Mouse (Mus musculus): ENCODE measurements around the gene Cnot1. TPM values are rescaled to one million over a fixed set of nuclear protein-coding genes. Genes with fewer than 3 reads are reported as not detected.

Gene Cnot1
- polyA plus RNA-seq, 1 experiment from 2014 or later, result 62.8 TPM

DNA sequence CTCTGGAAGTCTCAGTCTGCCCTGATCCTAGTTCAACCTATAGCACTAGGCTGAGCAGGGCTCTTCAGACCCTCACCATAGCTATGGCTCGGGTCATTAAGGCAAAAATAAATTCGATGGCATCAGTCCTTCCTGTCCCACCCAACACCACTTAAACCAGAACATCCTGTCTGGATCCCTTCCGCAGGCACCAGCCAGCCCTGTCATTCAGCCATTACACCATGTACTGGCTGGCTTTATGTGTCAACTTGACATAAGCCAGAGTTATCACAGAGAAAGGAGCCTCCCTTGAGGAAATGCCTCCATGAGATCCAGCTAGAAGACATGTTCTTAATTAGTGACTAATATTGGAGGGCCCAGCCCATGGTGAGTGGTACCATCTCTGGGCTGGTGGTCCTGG is 15.4 kb upstream of the Cnot1 start:
- Histone ChIP-seq H3K9me3 (ENCODE audit: control insufficient read depth, low read length) (no peaks in the 10 kb centered on the region), H3K36me3 (ENCODE audit: control insufficient read depth, insufficient read depth, low read length) (no peaks in the 10 kb centered on the region), H3K4me2 (ENCODE audit: low read depth, low read length) (no peak overlapping the region), H3K27me3 (ENCODE audit: control insufficient read depth, insufficient read depth, low read length) (no peaks in the 10 kb centered on the region), H3K27ac (ENCODE audit: low read depth, low read length) (no peak overlapping the region), H3K9ac (replicated peaks; ENCODE audit: low read depth, low read length) (no peak overlapping the region), H3K4me3 (ENCODE audit: low read depth, low read length) (no peak overlapping the region), H3K4me1 (ENCODE audit: control insufficient read depth, insufficient read depth, low read length) (no peaks in the 10 kb centered on the region)
- ATAC-seq (ENCODE audit: low read depth), result no peak
- WGBS, result 89% methylated on average over 3 of the region's 3 CpGs

DNA sequence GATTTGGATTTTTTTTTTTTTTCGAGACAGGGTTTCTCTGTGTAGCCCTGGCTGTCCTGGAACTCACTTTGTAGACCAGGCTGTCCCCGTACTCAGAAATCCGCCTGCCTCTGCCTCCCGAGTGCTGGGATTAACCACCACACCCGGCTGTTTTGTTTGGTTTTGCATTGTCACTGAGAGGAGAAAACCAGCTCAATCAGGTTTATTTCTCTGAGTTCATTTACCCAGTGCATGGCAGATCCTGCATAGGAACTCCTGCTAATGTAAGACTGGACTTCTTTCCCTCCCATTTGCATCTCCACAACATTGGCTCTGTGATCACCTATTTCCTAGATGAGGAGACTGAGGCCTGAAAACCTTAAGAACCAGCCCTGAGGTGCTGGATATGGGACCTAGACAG is 14.8 kb upstream of the Cnot1 start:
- Histone ChIP-seq H3K27me3 (ENCODE audit: control insufficient read depth, insufficient read depth, low read length) (no peaks in the 10 kb centered on the region), H3K27ac (ENCODE audit: low read depth, low read length) (no peak overlapping the region), H3K36me3 (ENCODE audit: control insufficient read depth, insufficient read depth, low read length) (no peaks in the 10 kb centered on the region), H3K4me2 (ENCODE audit: low read depth, low read length) (no peak overlapping the region), H3K9me3 (ENCODE audit: control insufficient read depth, low read length) (no peaks in the 10 kb centered on the region), H3K4me1 (ENCODE audit: control insufficient read depth, insufficient read depth, low read length) (no peaks in the 10 kb centered on the region), H3K4me3 (ENCODE audit: low read depth, low read length) (no peak overlapping the region), H3K9ac (replicated peaks; ENCODE audit: low read depth, low read length) (no peak overlapping the region)
- ATAC-seq (ENCODE audit: low read depth), result no peak
- WGBS, result 88% methylated on average over 5 of the region's 5 CpGs

DNA sequence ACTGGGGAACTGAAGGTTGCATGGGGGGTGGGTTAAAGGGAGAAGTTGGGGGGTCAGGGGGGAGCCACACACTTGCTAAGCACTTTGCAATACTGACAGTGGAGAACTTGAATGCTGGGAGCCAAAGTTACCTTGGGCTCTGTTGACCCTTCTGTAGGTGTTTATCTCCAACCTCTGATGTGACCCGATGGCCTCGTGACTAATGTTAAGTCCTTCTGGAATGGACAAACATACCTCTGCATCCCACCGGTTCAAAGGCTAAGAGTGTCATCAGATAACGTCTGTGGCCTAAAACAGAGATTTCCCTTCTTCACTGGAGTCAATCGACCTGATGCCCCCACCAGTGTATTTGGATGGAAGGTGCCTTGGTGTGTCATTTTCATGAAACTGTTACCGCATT is 14.0 kb upstream of the Cnot1 start:
- H3K4me3 ChIP-seq (ENCODE audit: low read depth, low read length), result no peak overlapping the region
- no peaks in the 10 kb centered on the region for H3K4me1 ChIP-seq (ENCODE audit: control insufficient read depth, insufficient read depth, low read length)
- no peaks in the 10 kb centered on the region for H3K27me3 ChIP-seq (ENCODE audit: control insufficient read depth, insufficient read depth, low read length)
- no peak overlapping the region for H3K27ac ChIP-seq (ENCODE audit: low read depth, low read length)
- no peak for ATAC-seq (ENCODE audit: low read depth)
- no peaks in the 10 kb centered on the region for H3K36me3 ChIP-seq (ENCODE audit: control insufficient read depth, insufficient read depth, low read length)
- WGBS, result 93% methylated on average over 6 of the region's 6 CpGs
- H3K9me3 ChIP-seq (ENCODE audit: control insufficient read depth, low read length), result no peaks in the 10 kb centered on the region
- no peak overlapping the region for H3K4me2 ChIP-seq (ENCODE audit: low read depth, low read length)
- no peak overlapping the region for H3K9ac ChIP-seq (replicated peaks; ENCODE audit: low read depth, low read length)

DNA sequence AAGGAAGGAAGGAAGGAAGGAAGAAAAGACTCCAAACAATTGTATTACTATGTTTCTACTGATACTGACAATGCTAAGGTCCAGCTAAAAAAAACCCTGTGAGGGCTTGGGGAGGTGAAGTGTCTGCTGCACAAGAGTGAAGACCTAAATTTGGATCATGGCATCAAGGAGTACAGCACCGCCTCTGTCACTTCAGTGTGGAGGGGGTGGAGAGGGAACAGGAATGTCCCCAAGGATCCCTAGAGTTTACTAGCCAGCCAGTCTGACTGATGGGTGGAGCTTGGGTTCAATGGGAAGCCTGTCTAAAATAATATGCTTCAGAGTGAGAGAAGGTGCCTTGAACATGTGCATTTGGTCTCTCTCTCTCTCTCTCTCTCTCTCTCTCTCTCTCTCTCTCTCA is 10.9 kb upstream of the Cnot1 start:
- Histone ChIP-seq H3K27me3 (ENCODE audit: control insufficient read depth, insufficient read depth, low read length) (no peaks in the 10 kb centered on the region), H3K4me1 (ENCODE audit: control insufficient read depth, insufficient read depth, low read length) (no peaks in the 10 kb centered on the region), H3K36me3 (ENCODE audit: control insufficient read depth, insufficient read depth, low read length) (no peaks in the 10 kb centered on the region), H3K9me3 (ENCODE audit: control insufficient read depth, low read length) (no peaks in the 10 kb centered on the region), H3K4me2 (ENCODE audit: low read depth, low read length) (no peak overlapping the region), H3K27ac (ENCODE audit: low read depth, low read length) (no peak overlapping the region), H3K4me3 (ENCODE audit: low read depth, low read length) (no peak overlapping the region), H3K9ac (replicated peaks; ENCODE audit: low read depth, low read length) (no peak overlapping the region)
- 38% methylated on average over 1 of the region's 1 CpGs for WGBS
- no peak for ATAC-seq (ENCODE audit: low read depth)

DNA sequence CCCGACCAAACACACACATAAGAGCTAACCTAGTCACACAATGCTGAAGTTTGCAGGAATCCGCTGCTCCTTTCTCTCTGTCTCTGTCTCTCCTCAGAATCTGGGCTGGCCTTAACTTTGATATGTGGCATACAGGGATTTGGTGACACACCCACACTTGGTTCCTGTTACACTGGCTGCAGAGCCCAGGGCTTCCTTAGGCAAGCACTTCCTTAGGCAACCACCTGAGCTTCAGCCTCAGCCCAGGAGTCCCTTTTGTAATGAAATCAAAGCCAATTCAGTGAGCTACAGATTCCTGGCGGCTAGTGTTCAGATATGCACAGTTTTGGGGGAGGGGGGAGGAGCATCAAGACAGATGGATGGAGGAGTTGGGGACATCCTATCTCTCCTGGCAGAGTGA is 10.3 kb upstream of the Cnot1 start:
- Histone ChIP-seq H3K27ac (ENCODE audit: low read depth, low read length) (no peak overlapping the region), H3K4me1 (ENCODE audit: control insufficient read depth, insufficient read depth, low read length) (no peaks in the 10 kb centered on the region), H3K4me2 (ENCODE audit: low read depth, low read length) (no peak overlapping the region), H3K4me3 (ENCODE audit: low read depth, low read length) (no peak overlapping the region), H3K27me3 (ENCODE audit: control insufficient read depth, insufficient read depth, low read length) (no peaks in the 10 kb centered on the region), H3K9ac (replicated peaks; ENCODE audit: low read depth, low read length) (no peak overlapping the region), H3K9me3 (ENCODE audit: control insufficient read depth, low read length) (no peaks in the 10 kb centered on the region), H3K36me3 (ENCODE audit: control insufficient read depth, insufficient read depth, low read length) (no peaks in the 10 kb centered on the region)
- no peak for ATAC-seq (ENCODE audit: low read depth)
- 70% methylated on average over 3 of the region's 3 CpGs for WGBS

DNA sequence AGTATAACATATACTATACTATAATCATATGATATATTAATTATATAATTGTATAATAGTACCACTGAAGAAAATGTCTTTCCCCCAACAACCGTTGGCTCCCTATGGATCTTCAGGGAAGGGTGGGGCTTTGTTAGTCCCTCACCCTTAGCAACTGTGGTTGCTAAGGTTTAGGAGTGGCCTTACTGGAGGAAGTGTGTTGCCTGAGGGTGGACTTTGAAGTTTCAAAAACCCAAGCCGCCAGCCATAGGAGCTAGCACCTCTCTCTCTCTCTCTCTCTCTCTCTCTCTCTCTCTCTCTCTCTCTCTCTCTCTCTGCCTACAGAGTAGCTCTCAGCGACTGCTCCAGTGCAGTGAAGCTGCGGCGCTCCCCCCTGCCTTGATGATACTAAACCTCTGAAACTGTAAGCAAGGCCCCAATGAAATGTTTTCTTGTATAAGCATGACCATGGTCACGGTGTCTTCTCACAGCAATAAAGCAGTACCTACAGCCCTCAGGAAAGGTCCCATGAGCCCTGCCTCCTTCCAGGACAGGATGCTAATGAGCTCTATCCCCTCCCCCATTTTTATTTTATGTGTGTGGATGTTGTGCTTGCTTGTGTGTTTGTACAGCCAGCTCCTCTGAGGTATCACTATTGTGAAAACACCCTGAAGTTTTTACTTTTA is 8.9 kb upstream of the Cnot1 start:
- Histone ChIP-seq H3K27me3 (ENCODE audit: control insufficient read depth, insufficient read depth, low read length) (no peaks in the 10 kb centered on the region), H3K4me1 (ENCODE audit: control insufficient read depth, insufficient read depth, low read length) (no peaks in the 10 kb centered on the region), H3K4me2 (ENCODE audit: low read depth, low read length) (no peak overlapping the region), H3K9me3 (ENCODE audit: control insufficient read depth, low read length) (no peaks in the 10 kb centered on the region), H3K9ac (replicated peaks; ENCODE audit: low read depth, low read length) (no peak overlapping the region), H3K27ac (ENCODE audit: low read depth, low read length) (no peak overlapping the region), H3K36me3 (ENCODE audit: control insufficient read depth, insufficient read depth, low read length) (no peaks in the 10 kb centered on the region), H3K4me3 (ENCODE audit: low read depth, low read length) (no peak overlapping the region)
- ATAC-seq (ENCODE audit: low read depth), result no peak
- 51% methylated on average over 6 of the region's 6 CpGs for WGBS

DNA sequence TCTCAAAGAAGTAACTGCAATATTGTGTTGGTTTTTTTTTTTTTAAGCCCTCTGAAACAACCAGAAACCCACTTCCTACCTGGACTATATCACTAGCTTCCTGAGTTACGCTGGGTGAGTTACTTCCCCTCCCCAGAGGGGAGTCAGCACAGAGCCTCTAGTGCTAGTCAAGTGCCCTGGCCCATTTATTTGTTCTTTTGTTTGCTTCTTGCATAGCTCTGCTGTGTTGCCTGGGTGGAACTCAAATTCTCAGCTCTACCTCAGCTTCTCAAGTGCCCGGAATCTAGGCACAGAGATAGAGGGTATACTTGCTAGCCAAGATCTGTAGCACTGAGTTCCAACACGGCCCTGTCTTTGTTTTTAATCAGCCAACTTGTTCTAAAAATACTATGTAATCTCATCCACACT is 2.9 kb upstream of the Cnot1 start:
- no peaks in the 10 kb centered on the region for H3K27me3 ChIP-seq (ENCODE audit: control insufficient read depth, insufficient read depth, low read length)
- no peak overlapping the region for H3K9ac ChIP-seq (replicated peaks; ENCODE audit: low read depth, low read length)

DNA sequence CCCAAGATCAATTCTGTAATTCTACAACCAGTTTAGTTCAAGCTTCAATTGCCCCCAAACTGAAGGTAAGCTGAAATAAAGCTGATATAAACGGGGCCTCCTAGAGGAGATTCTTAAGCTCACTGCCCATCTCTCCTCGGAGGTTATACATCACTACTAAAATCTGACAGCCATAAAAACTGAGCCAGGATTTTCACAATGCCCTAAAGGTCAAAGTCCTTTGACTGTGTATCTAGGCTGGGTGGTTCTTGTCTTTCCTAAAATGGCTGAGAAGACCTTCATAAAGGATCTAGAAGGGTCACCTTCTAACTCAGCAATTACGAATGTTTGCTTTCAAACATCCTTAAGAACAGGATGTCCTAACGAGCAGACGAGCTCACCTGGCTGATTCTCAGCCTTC is 1.9 kb upstream of the Cnot1 start:
- H3K9me3 ChIP-seq (ENCODE audit: control insufficient read depth, low read length), result no peaks in the 10 kb centered on the region
- no peak for ATAC-seq (ENCODE audit: low read depth)
- no peak overlapping the region for H3K9ac ChIP-seq (replicated peaks; ENCODE audit: low read depth, low read length)
- no peak overlapping the region for H3K4me3 ChIP-seq (ENCODE audit: low read depth, low read length)
- H3K27ac ChIP-seq (ENCODE audit: low read depth, low read length), result no peak overlapping the region
- H3K36me3 ChIP-seq (ENCODE audit: control insufficient read depth, insufficient read depth, low read length), result no peaks in the 10 kb centered on the region
- peaks cover 16% of the 10 kb centered on the region for H3K4me1 ChIP-seq (ENCODE audit: control insufficient read depth, insufficient read depth, low read length)
- H3K4me2 ChIP-seq (ENCODE audit: low read depth, low read length), result no peak overlapping the region
- WGBS, result 88% methylated on average over 5 of the region's 5 CpGs
- H3K27me3 ChIP-seq (ENCODE audit: control insufficient read depth, insufficient read depth, low read length), result no peaks in the 10 kb centered on the region

More for the DNA sequence above, 2.9 kb upstream of the Cnot1 start:
- H3K4me3 ChIP-seq (ENCODE audit: low read depth, low read length), result no peak overlapping the region
- H3K9me3 ChIP-seq (ENCODE audit: control insufficient read depth, low read length), result no peaks in the 10 kb centered on the region
- no peak overlapping the region for H3K4me2 ChIP-seq (ENCODE audit: low read depth, low read length)
- no peak for ATAC-seq (ENCODE audit: low read depth)
- WGBS, result 54% methylated on average over 3 of the region's 3 CpGs
- no peak overlapping the region for H3K27ac ChIP-seq (ENCODE audit: low read depth, low read length)
- no peaks in the 10 kb centered on the region for H3K36me3 ChIP-seq (ENCODE audit: control insufficient read depth, insufficient read depth, low read length)
- H3K4me1 ChIP-seq (ENCODE audit: control insufficient read depth, insufficient read depth, low read length), result peaks cover 11% of the 10 kb centered on the region

DNA sequence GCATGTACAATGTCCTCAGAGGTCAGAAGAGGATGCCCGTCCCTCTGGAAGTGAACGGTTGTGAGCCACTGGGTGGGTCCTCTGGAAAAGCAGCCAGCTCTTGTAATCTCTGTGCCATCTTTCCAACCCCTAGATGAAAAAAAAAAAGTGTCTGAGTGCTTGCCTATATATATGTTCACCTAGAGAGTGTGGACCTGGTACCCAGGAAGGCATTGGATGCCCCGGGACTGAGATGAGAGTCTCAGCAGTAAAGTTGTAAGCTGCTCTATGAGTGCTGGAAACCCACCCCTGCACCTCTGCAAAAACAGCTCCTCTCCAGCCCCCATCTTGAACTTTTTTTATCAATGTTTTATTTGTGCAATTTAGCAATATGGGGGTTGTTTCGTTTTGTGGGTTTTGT is 1.4 kb upstream of the Cnot1 start:
- Histone ChIP-seq H3K9me3 (ENCODE audit: control insufficient read depth, low read length) (no peaks in the 10 kb centered on the region), H3K4me2 (ENCODE audit: low read depth, low read length) (no peak overlapping the region), H3K27ac (ENCODE audit: low read depth, low read length) (no peak overlapping the region), H3K4me1 (ENCODE audit: control insufficient read depth, insufficient read depth, low read length) (peaks cover 16% of the 10 kb centered on the region), H3K9ac (replicated peaks; ENCODE audit: low read depth, low read length) (no peak overlapping the region), H3K27me3 (ENCODE audit: control insufficient read depth, insufficient read depth, low read length) (no peaks in the 10 kb centered on the region), H3K36me3 (ENCODE audit: control insufficient read depth, insufficient read depth, low read length) (no peaks in the 10 kb centered on the region), H3K4me3 (ENCODE audit: low read depth, low read length) (no peak overlapping the region)
- WGBS, result 87% methylated on average over 4 of the region's 4 CpGs
- no peak for ATAC-seq (ENCODE audit: low read depth)
